ENCODE assay signal across 28 mouse cellular contexts in genomic region chr5:36419861-36420260, GRCm38 (mm10). TPM values are rescaled to one million over a fixed set of nuclear protein-coding genes. Genes with fewer than 3 reads are reported as not detected.
"Had no signal": no experiment of that assay in that cellular context is flagged by ENCODE, and none has a peak within 500 bp of the region (broad histone marks: within the 10 kb centered on the region; RNA-seq: fewer than 3 reads in every experiment).

No protein-coding gene starts in this region.

- H3K27ac ChIP-seq: embryonic facial prominence, embryonic 10.5 days; embryonic facial prominence, embryonic 12.5 days; embryonic facial prominence, embryonic 13.5 days; embryonic facial prominence, embryonic 15.5 days; forebrain, embryonic 10.5 days; forebrain, embryonic 12.5 days; forebrain, embryonic 13.5 days; forebrain, embryonic 15.5 days; gastrocnemius, adult 2 months had no signal

- H3K4me3 ChIP-seq: embryonic facial prominence, embryonic 10.5 days; embryonic facial prominence, embryonic 12.5 days; embryonic facial prominence, embryonic 13.5 days; embryonic facial prominence, embryonic 15.5 days; erythroblast, embryonic 14.5 days; forebrain, embryonic 10.5 days; forebrain, embryonic 12.5 days; forebrain, embryonic 13.5 days; forebrain, embryonic 15.5 days; gastrocnemius, adult 2 months had no signal

- DNase-seq: cerebellum, adult 2 months; cerebellum, adult 8-10 months; cerebellum, adult 9-10 months; cerebellum, adult 9-11 months; cerebellum, postnatal 10 days; cerebellum, postnatal 14 days; cerebellum, postnatal 25 days; cerebellum, postnatal 36 days; embryo, embryonic 11 days; forebrain, postnatal 0 days; gastrocnemius, adult 2 months; gastrocnemius, postnatal 10 days; gastrocnemius, postnatal 14 days; gastrocnemius, postnatal 25 days; gastrocnemius, postnatal 36 days; heart, adult 11 months; heart, adult 18-20 months had no signal

RNA-seq across cellular contexts. Expression of gene Sorcs2, which starts 21.9 kb away (rescaled TPM):
- total RNA-seq: common myeloid progenitor, adult 5-6 weeks; granulocyte monocyte progenitor cell, adult 5-6 weeks had no signal
